Mouse (Mus musculus) adrenal gland, postnatal 36 days (tissue): Measurements from ENCODE around the gene Elfn1. TPM values are rescaled to one million over a fixed set of nuclear protein-coding genes. Genes with fewer than 3 reads are reported as not detected.
A peak's percentile ranks its signal among the peaks of the same experiment; 100 is the strongest.

Experiments
- DNase-seq, 2 experiments: peaks; one replicate each; pipeline ENCODE4 v3.0.0; 2021; ENCODE audit warnings: mixed read lengths in 1 of 2
- total RNA-seq, 2 experiments: library from RNA; stranded (reverse); gene quantifications; 2 replicates each; pipeline ENCODE4 v1.2.3; 2021

The Elfn1 gene
- total RNA-seq, 2 experiments from 2014 or later, result 0.46 to 20.1 TPM

GRCm38 (mm10) chr5:140019616-140020015 is 111.9 kb downstream of the Elfn1 start:
- peak in 1 of 2 experiments; percentile 28 for DNase-seq

GRCm38 (mm10) chr5:140021755-140022154 is 114.0 kb downstream of the Elfn1 start:
- no peak for DNase-seq

GRCm38 (mm10) chr5:140022861-140023260 is 115.1 kb downstream of the Elfn1 start:
- DNase-seq, result no peak

- DNase-seq, result peak; percentile 85 to 86
Measured at GRCm38 (mm10) chr5:140023941-140024500, 116.3 kb downstream of the Elfn1 start.

Other genes with a start within 250 kb of the Elfn1 start
- 10 to 100 TPM; 10.5 to 11.2 TPM for gene Micall2, start 171.6 kb upstream of the Elfn1 start, total RNA-seq
- gene Ints1, start 132.3 kb upstream of the Elfn1 start, total RNA-seq, result 10 to 100 TPM; 51.3 to 54.3 TPM
- gene Mafk, start 116.4 kb upstream of the Elfn1 start, total RNA-seq, result 10 to 100 TPM; 31.2 to 45.8 TPM
- under 1 TPM; 0.20 to 0.23 TPM for gene Tmem184a, start 88.0 kb upstream of the Elfn1 start, total RNA-seq
- not detected for gene Gm26938, start 81.5 kb upstream of the Elfn1 start, total RNA-seq
- 10 to 100 TPM; 21.6 to 22.7 TPM for gene Psmg3, start 81.1 kb upstream of the Elfn1 start, total RNA-seq